Mouse (Mus musculus) CH12.LX (cell line): ENCODE data around the gene Stag2. TPM values are rescaled to one million over a fixed set of nuclear protein-coding genes. Genes with fewer than 3 reads are reported as not detected.

ENCODE experiments used
- DNase-seq: peaks from one replicate; pipeline ENCODE4 v3.0.0-alpha.2; 2013; ENCODE audit errors: extremely low read depth
- H3K27ac ChIP-seq: 2 replicates; pipeline ENCODE4 v1.5.1; 2012; ENCODE audit warnings: low read depth, mild to moderate bottlenecking, control low read depth, moderate library complexity; ENCODE audit not compliant: insufficient read depth
- H3K27me3 ChIP-seq: replicated peaks from 2 replicates; pipeline ENCODE3; 2012; ENCODE audit warnings: inconsistent platforms
- H3K36me3 ChIP-seq, 2 experiments: replicated peaks in 1 of 2; 2 replicates each; pipeline versions ENCODE3 to v1.6.1; 2012; ENCODE audit warnings: inconsistent platforms in 1 of 2, low read length in 1 of 2, mild to moderate bottlenecking in 1 of 2, mixed read lengths in 1 of 2, moderate library complexity in 1 of 2; ENCODE audit not compliant: control insufficient read depth in 1 of 2, insufficient read depth in 1 of 2
- H3K4me1 ChIP-seq, 2 experiments: 2 replicates each; pipeline ENCODE4 v1.6.1; 2012; ENCODE audit warnings: inconsistent platforms in 1 of 2, moderate library complexity in 1 of 2; ENCODE audit not compliant: insufficient read depth in 2 of 2, control insufficient read depth in 1 of 2
- H3K4me2 ChIP-seq: 2 replicates; pipeline ENCODE4 v1.6.1; 2012; ENCODE audit warnings: low read depth, mild to moderate bottlenecking, control low read depth; ENCODE audit not compliant: poor library complexity, insufficient read depth, severe bottlenecking
- H3K4me3 ChIP-seq, 3 experiments: fragments of 150-350 bp in 1 of 3; sonication (generic) in 1 of 3; replicated peaks in 1 of 3; 2 replicates each; pipeline versions ENCODE3 to v1.5.1; 2011 to 2012; ENCODE audit warnings: low read depth in 2 of 3, low read length in 2 of 3, mild to moderate bottlenecking in 2 of 3, moderate library complexity in 2 of 3, control low read depth in 1 of 3, improper control_type of control experiment in 1 of 3, inconsistent platforms in 1 of 3, mixed read lengths in 1 of 3; ENCODE audit not compliant: poor library complexity in 1 of 3
- H3K79me2 ChIP-seq: replicated peaks from 2 replicates; pipeline ENCODE4 v1.6.1; 2012; ENCODE audit warnings: mild to moderate bottlenecking, moderate library complexity; ENCODE audit not compliant: control insufficient read depth, poor library complexity, insufficient read depth, severe bottlenecking; ENCODE audit errors: extremely low read depth
- H3K9ac ChIP-seq: 2 replicates; pipeline ENCODE4 v1.6.1; 2012; ENCODE audit warnings: low read depth, mild to moderate bottlenecking, control low read depth, moderate library complexity; ENCODE audit not compliant: insufficient read depth
- H3K9me3 ChIP-seq: replicated peaks from 2 replicates; pipeline ENCODE3; 2012; ENCODE audit warnings: low read length, inconsistent platforms, mixed read lengths
- BHLHE40 ChIP-seq: IDR thresholded peaks from 2 replicates; pipeline ENCODE4 v1.6.1; 2011; ENCODE audit warnings: mild to moderate bottlenecking, low read depth, low read length, improper control_type of control experiment
- CHD1 ChIP-seq: IDR thresholded peaks from 2 replicates; pipeline ENCODE4 v1.6.1; 2012; ENCODE audit warnings: low read depth, low read length, improper control_type of control experiment, inconsistent platforms
- CTCF ChIP-seq, 2 experiments: IDR thresholded peaks in 1 of 2; conservative IDR thresholded peaks in 1 of 2; 2 replicates each; pipeline ENCODE4 v1.5.1; 2011 to 2012; ENCODE audit warnings: low read depth in 2 of 2, low read length in 2 of 2, improper control_type of control experiment in 1 of 2, inconsistent platforms in 1 of 2, mild to moderate bottlenecking in 1 of 2, moderate library complexity in 1 of 2
- E2F4 ChIP-seq: IDR thresholded peaks from 2 replicates; pipeline ENCODE4 v1.6.1; 2011; ENCODE audit warnings: low read depth, low read length, improper control_type of control experiment; ENCODE audit not compliant: insufficient replicate concordance
- EP300 ChIP-seq: IDR thresholded peaks from 2 replicates; pipeline ENCODE4 v1.6.1; 2011; ENCODE audit warnings: low read length, improper control_type of control experiment
- GABPA ChIP-seq: IDR thresholded peaks from 2 replicates; pipeline ENCODE4 v1.6.1; 2012; ENCODE audit warnings: low read depth, low read length, improper control_type of control experiment, inconsistent platforms; ENCODE audit not compliant: insufficient replicate concordance
- HCFC1 ChIP-seq: IDR thresholded peaks from 2 replicates; pipeline ENCODE4 v1.6.1; 2012; ENCODE audit warnings: low read depth, mild to moderate bottlenecking, inconsistent platforms, low read length, improper control_type of control experiment
- IRF4 ChIP-seq: IDR thresholded peaks from 2 replicates; pipeline ENCODE4 v1.6.1; 2014; ENCODE audit warnings: low read depth, mild to moderate bottlenecking, inconsistent platforms, low read length, improper control_type of control experiment
- JUND ChIP-seq: conservative IDR thresholded peaks from 2 replicates; pipeline ENCODE4 v1.6.1; 2011; ENCODE audit warnings: low read depth, low read length, improper control_type of control experiment
- KAT2A ChIP-seq: IDR thresholded peaks from 2 replicates; pipeline ENCODE4 v1.6.1; 2012; ENCODE audit warnings: low read length, improper control_type of control experiment, inconsistent platforms; ENCODE audit not compliant: insufficient replicate concordance
- MAFK ChIP-seq: IDR thresholded peaks from 2 replicates; pipeline ENCODE4 v1.6.1; 2011; ENCODE audit warnings: low read length, improper control_type of control experiment; ENCODE audit not compliant: insufficient replicate concordance
- MAZ ChIP-seq: IDR thresholded peaks from 2 replicates; pipeline ENCODE4 v1.6.1; 2012; ENCODE audit warnings: low read depth, mild to moderate bottlenecking, inconsistent platforms, low read length, improper control_type of control experiment, moderate library complexity
- MEF2A ChIP-seq: IDR thresholded peaks from 2 replicates; pipeline ENCODE4 v1.6.1; 2014; ENCODE audit warnings: low read depth, mild to moderate bottlenecking, inconsistent platforms, low read length, improper control_type of control experiment, borderline replicate concordance
- MXI1 ChIP-seq: IDR thresholded peaks from 2 replicates; pipeline ENCODE4 v1.6.1; 2011; ENCODE audit warnings: mild to moderate bottlenecking, low read depth, low read length, improper control_type of control experiment
- MYC ChIP-seq: IDR thresholded peaks from 2 replicates; pipeline ENCODE4 v1.6.1; 2011; ENCODE audit warnings: low read depth, mild to moderate bottlenecking, improper control_type of control experiment, low read length
- NELFE ChIP-seq: IDR thresholded peaks from 2 replicates; pipeline ENCODE4 v1.6.1; 2011; ENCODE audit warnings: low read depth, low read length, improper control_type of control experiment
- NRF1 ChIP-seq: IDR thresholded peaks from 2 replicates; pipeline ENCODE4 v1.6.1; 2014; ENCODE audit warnings: low read depth, mild to moderate bottlenecking, inconsistent platforms, low read length, improper control_type of control experiment, moderate library complexity
- PAX5 ChIP-seq: IDR thresholded peaks from 2 replicates; pipeline ENCODE4 v1.6.1; 2012; ENCODE audit warnings: low read length, inconsistent platforms, mixed read lengths
- POLR2A ChIP-seq: IDR thresholded peaks from 2 replicates; pipeline ENCODE4 v1.6.1; 2011; ENCODE audit warnings: low read depth, mild to moderate bottlenecking, improper control_type of control experiment, low read length
- RCOR1 ChIP-seq: conservative IDR thresholded peaks from 2 replicates; pipeline ENCODE4 v1.6.1; 2012; ENCODE audit warnings: low read depth, mild to moderate bottlenecking, inconsistent platforms, low read length, improper control_type of control experiment
- SIN3A ChIP-seq: IDR thresholded peaks from 2 replicates; pipeline ENCODE4 v1.6.1; 2012; ENCODE audit warnings: low read length, improper control_type of control experiment, inconsistent platforms
- SMC3 ChIP-seq: IDR thresholded peaks from 2 replicates; pipeline ENCODE4 v1.6.1; 2011; ENCODE audit warnings: low read depth, low read length, improper control_type of control experiment
- USF1 ChIP-seq: IDR thresholded peaks from 2 replicates; pipeline ENCODE4 v1.6.1; 2014; ENCODE audit warnings: low read depth, mild to moderate bottlenecking, inconsistent platforms, low read length, improper control_type of control experiment
- USF2 ChIP-seq: conservative IDR thresholded peaks from 2 replicates; pipeline ENCODE4 v1.6.1; 2011; ENCODE audit warnings: low read depth, low read length, improper control_type of control experiment
- ZC3H11A ChIP-seq: IDR thresholded peaks from 2 replicates; pipeline ENCODE4 v1.6.1; 2012; ENCODE audit warnings: low read depth, mild to moderate bottlenecking, inconsistent platforms, low read length, improper control_type of control experiment
- ZKSCAN1 ChIP-seq: IDR thresholded peaks from 2 replicates; pipeline ENCODE4 v1.6.1; 2012; ENCODE audit warnings: low read depth, inconsistent platforms, low read length, improper control_type of control experiment, borderline replicate concordance
- ZMIZ1 ChIP-seq: IDR thresholded peaks from 2 replicates; pipeline ENCODE4 v1.6.1; 2012; ENCODE audit warnings: low read depth, mild to moderate bottlenecking, inconsistent platforms, low read length, improper control_type of control experiment
- ZNF384 ChIP-seq: IDR thresholded peaks from 2 replicates; pipeline ENCODE4 v1.6.1; 2012; ENCODE audit warnings: low read depth, low read length, improper control_type of control experiment, inconsistent platforms
- dilution Hi-C: fragments of 300-500 bp; cut with MboI; formaldehyde crosslinking; loops from 2 replicates; pipeline ENCODE4 v1.14.3; 2020; ENCODE audit warnings: low sequenced_read_pairs; ENCODE audit not compliant: extremely low pct_unique_long_range_greater_than_20kb, extremely low pct_ligation_motif_present
- in situ Hi-C: fragments of 300-500 bp; cut with MboI; formaldehyde crosslinking; loops from 3 replicates; pipeline ENCODE4 v1.14.3; 2019; ENCODE audit warnings: low sequenced_read_pairs, low pct_ligation_motif_present, low pct_unique_long_range_greater_than_20kb, mixed read lengths
- polyA plus RNA-seq: library from polyadenylated mRNA; unstranded; fragments of >175 nt; gene quantifications from 2 replicates; pipeline ENCODE4 v1.2.1, GENCODE M21; 2012; ENCODE audit warnings: low read depth; ENCODE audit not compliant: insufficient read length
- total RNA-seq, 2 experiments: library from RNA; depleted of rRNA; stranded (reverse); fragments of 300-350 nt in 1 of 2; fragments of >200 nt in 1 of 2; gene quantifications; 2 replicates each; pipeline ENCODE4 v1.2.3; 2012 to 2014

The Stag2 gene
- total and polyA plus RNA-seq, 3 experiments = 43.5 to 138 (median 48.9) TPM

DNA sequence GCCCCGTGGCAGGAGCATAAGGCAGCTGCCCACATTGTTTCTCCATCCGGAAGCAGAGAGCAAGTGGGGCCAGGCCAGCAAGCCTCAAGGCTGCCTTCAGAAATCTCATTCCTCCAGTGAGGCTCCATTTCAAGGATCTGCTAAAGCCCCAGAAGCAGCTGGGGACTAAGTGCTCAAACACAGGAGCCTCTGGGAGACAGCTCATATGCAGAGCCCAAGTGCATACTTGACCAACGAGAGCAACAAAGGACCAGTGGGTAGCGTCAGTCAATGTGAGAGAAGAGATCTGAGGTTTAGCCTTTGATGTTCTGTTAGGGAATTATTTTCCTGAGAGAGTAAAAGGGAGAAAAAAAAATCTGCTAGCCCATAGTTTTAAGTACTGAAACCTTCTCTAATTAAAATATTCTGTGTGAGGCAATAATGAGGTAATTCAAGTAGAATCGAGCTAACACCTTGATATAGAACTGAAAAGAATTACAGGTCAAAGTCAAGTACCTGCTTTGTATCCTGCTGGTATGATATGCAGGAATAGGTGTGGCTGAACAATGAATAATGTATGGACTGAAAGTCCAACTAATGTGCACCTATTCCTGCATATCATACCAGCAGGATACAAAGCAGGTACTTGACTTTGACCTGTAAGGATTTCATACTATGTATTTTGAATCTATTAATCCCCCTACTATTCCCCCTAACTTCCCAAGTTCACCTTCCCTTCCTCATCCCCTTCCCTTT, 24.0 kb upstream of the Stag2 start:
- no peaks in the 10 kb centered on the region for H3K9me3 ChIP-seq
- no peak overlapping the region for H3K9ac ChIP-seq
- no peak for DNase-seq

GRCm38 (mm10) chrX:42139882-42140281, 9.2 kb upstream of the Stag2 start:
- H3K27ac ChIP-seq = no peak overlapping the region
- dilution Hi-C loops = no loop called here
- H3K27me3 ChIP-seq = no peaks in the 10 kb centered on the region
- no peak for DNase-seq
- TF ChIP-seq JUND = no peak
- TF ChIP-seq PAX5 = no peak
- no peak for TF ChIP-seq ZC3H11A
- TF ChIP-seq IRF4 = no peak
- no peak for TF ChIP-seq EP300
- no peak for TF ChIP-seq ZNF384
- TF ChIP-seq SMC3 = no peak
- no peak for TF ChIP-seq MXI1
- no peak for TF ChIP-seq MAZ
- no peak for TF ChIP-seq CTCF (conservative IDR thresholded peaks at IDR 0.05 in 1 of 2, IDR thresholded peaks at IDR 0.05 in 1 of 2; ENCODE audit: low read depth in 2 of 2, low read length in 2 of 2)
- no peak for TF ChIP-seq MAFK
- no peak for TF ChIP-seq BHLHE40
- no peak for TF ChIP-seq RCOR1
- TF ChIP-seq ZKSCAN1 = no peak
- TF ChIP-seq E2F4 = no peak
- no peak for TF ChIP-seq USF2
- TF ChIP-seq USF1 = no peak
- no peak for TF ChIP-seq NELFE
- no peak for TF ChIP-seq NRF1
- no peak for TF ChIP-seq SIN3A
- H3K4me2 ChIP-seq = no peak overlapping the region
- H3K79me2 ChIP-seq = no peaks in the 10 kb centered on the region
- no peak overlapping the region for H3K4me3 ChIP-seq
- no peaks in the 10 kb centered on the region for H3K4me1 ChIP-seq
- in situ Hi-C loops = loop anchor here (10.0 kb wide), 1 partner anchor 65 kb away; no protein-coding TSS in a partner anchor
- no peaks in the 10 kb centered on the region for H3K9me3 ChIP-seq
- H3K9ac ChIP-seq = no peak overlapping the region
- H3K36me3 ChIP-seq = no peaks in the 10 kb centered on the region

More for the DNA sequence above, 24.0 kb upstream of the Stag2 start:
- dilution Hi-C loops (no loop called here), in situ Hi-C loops (no loop called here)
- Histone ChIP-seq H3K4me2 (no peak overlapping the region), H3K79me2 (no peaks in the 10 kb centered on the region), H3K4me3 (no peak overlapping the region), H3K36me3 (no peaks in the 10 kb centered on the region), H3K4me1 (0 out of 4 replicates have a peak, but pooled peaks cover 0 to 2% of the 10 kb centered on the region in 2 experiments), H3K27ac (no peak overlapping the region), H3K27me3 (no peaks in the 10 kb centered on the region)
- TF ChIP-seq HCFC1 = no peak
- TF ChIP-seq GABPA = no peak
- TF ChIP-seq NRF1 = no peak
- TF ChIP-seq KAT2A = no peak
- TF ChIP-seq MYC = no peak
- no peak for TF ChIP-seq CHD1
- no peak for TF ChIP-seq ZMIZ1
- TF ChIP-seq POLR2A = no peak
- TF ChIP-seq BHLHE40 = no peak
- TF ChIP-seq SIN3A = no peak
- no peak for TF ChIP-seq PAX5
- no peak for TF ChIP-seq MEF2A
